Mouse (Mus musculus): Measurements from ENCODE around the gene Plscr4. TPM values are rescaled to one million over a fixed set of nuclear protein-coding genes. Genes with fewer than 3 reads are reported as not detected.

Plscr4 gene
- total RNA-seq, 2 experiments from 2014 or later, result 3.0 to 3.1 TPM

DNA sequence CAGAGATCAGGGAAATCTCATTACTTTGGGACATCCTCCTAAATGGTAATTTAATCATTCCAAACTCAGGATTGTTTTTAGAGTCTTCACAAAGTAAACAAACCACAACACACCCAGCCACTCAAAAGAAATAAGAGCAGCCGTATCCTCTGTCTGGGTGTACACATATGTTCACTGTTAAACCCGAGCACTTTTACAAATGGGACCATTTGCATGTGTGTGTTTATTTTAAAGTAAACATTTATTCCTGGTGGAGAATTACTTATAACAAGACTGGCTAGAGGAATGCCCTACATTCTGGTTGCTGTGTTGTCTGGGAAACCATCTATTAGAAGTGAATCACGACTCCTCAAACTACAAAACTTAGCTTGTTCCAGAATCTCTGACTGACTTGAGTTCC is 47.1 kb downstream of the Plscr4 start:
- no peak for DNase-seq
- intact Hi-C loops (cut with DNase I), result no loop called here

DNA sequence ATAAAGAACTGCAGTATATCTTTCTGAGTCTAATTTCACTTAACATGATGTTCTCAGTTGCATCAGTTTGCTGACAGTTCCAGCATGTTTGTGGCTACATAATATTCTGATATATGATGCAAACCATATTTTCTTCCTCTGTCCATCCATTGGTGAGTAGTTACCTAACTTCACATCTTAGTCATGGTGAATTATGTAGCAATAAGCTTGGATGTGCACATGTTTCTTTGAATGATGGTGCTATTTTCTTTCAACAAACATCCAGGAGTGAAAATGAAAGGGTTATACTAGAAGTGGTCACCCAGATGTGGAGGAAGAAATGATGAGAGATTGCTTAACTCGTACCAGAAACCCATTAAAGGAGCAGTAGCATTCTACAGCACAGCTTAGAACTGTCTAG is 47.7 kb downstream of the Plscr4 start:
- no peak for DNase-seq
- intact Hi-C loops (cut with DNase I), result no loop called here

DNA sequence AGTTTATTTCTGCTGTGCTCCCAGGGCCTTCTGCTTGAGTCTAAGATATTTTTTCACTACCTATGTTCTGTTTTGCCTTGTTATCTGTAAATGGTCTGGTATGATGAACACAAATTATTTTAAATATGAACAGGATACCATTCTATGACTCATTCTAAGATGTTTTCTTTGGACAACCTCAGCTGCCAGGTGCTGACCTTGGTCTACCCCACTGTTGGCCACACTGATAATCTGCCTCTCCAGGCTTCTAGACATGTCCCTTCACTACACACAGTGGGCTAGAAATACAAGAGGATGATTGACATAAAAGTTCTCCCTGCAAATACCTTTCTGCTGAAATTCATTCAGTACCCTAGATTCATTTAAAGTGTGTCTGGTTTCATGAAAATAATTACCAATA is 54.5 kb downstream of the Plscr4 start:
- intact Hi-C loops (cut with DNase I), result no loop called here

DNA sequence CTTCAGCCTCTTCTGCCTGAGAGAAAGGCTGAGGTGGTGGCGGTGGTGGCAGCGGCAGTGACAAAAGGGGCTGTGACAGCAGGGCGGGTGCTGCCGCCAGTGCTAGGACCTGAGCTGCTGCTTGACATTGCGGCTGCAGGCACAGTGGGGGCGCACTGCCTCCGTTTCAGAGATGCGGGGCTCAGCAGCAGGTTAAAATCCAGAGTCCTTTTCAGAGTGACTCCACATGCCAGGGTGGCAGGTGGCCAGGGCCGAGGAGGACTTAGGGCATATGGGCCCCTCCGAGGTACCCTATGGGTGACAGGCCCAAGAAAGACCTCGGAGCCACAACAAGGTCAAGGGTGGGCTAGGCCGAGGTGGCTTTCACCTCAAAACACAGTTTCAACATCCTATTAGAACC is 59.9 kb downstream of the Plscr4 start:
- intact Hi-C loops (cut with DNase I), result no loop called here
- no peak for DNase-seq

More for the DNA sequence above, 54.5 kb downstream of the Plscr4 start:
- no peak for DNase-seq

DNA sequence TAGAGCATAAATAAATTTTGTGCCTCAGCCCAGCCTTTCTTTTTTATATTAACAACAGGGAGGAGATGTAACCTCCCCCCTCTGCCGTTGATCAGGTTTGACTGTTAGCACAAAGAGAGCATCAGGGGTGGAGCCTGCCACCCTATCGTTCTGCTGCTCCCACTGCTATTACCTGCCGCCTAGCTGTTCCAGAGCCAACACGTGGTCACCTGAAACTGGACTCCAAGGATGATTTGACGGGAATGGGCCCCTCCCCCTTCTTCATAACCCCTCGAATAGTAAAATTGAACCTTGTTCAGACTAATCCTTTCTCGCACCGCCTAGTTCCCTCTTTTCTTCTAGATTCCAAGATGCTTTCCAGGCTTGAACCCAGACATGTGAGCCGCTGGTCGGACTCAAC is 63.6 kb downstream of the Plscr4 start:
- no peak for DNase-seq
- intact Hi-C loops (cut with DNase I), result no loop called here

DNA sequence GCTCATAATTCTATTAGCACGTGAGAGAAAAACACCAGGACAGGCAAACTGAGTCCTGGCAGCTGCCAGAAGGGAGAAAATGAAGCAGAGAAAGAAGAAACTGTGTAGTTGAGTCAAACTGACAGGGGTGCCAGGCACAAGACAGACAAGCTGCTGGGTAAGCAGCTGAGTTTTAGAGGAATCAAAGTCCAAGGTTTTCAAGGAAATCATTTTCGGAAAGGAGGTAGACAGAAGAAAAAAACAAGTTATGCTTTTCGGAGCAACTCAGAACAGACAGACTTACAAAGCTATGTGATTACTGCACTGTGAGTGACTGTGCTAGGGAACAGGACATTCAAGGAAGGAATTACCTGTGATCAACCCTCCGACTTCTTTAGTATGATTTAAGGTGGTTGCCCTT is 67.3 kb downstream of the Plscr4 start:
- intact Hi-C loops (cut with DNase I), result no loop called here

DNA sequence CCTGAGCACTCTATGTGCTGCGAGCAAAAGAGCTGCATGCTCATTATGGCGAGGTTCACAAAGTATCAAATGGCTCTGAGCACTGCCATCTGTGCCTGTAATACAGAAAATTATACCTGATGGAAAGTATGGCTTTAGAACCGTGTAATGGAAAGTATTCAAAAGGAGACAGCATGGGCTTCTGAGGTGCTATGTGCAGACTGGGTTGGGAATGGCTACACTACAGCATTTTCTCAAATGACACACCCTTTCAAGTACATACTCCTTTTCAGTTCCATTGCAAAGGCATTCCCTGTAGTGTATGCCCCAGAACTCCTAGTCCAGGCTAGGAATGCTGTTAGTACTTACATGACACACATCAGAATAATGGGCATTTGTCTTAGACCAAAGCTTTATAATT is 72.9 kb downstream of the Plscr4 start:
- intact Hi-C loops (cut with DNase I), result no loop called here
- DNase-seq, result no peak

More for the DNA sequence above, 67.3 kb downstream of the Plscr4 start:
- no peak for DNase-seq

DNA sequence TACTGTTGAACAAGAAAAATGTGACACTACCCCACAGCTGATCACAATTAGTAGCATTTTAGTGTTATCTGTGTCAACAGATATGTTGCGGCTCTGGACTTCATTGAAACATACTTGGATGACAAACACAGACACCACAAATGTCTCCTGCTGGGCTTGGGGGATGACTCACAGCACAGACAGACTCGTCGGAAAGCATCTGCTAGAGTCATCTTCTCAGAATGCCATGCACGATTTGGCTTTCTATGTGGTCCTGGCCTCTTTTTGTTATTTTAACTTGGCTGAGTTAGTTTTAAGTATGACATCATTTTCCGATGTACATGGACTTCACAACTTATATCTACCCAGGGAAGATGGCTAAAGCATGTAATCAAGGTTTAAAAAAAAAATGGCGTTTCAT is 80.6 kb downstream of the Plscr4 start:
- intact Hi-C loops (cut with DNase I), result no loop called here

DNA sequence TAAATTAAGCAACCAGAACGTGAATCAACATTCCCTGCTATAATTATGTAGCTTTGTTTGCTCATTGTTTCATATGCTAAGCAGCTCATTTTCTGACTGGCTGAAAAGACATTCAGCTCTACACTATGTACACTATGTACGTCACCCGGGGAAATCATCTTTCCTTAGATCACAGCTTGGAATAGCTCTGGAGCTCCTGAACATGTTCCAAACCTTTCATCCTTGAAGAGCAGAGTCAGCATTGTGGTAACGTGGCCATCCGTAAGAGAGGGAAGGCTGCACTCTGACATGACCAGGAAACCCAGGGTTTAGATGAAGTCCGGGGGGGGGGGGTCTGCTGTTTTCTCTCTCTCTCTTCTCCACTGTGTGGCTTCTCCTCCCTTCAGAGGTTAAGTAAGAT is 81.0 kb downstream of the Plscr4 start:
- DNase-seq, result no peak
- intact Hi-C loops (cut with DNase I), result no loop called here

More for the DNA sequence above, 80.6 kb downstream of the Plscr4 start:
- DNase-seq, result no peak

Other genes starting within 250 kb of the Plscr4 start
- gene Plscr1, start 207.6 kb upstream of the Plscr4 start, total RNA-seq (2021), result under 1 TPM; 0.67 to 0.69 TPM
- 1 to 10 TPM; 1.3 to 1.4 TPM for gene Plscr2, start 181.8 kb upstream of the Plscr4 start, total RNA-seq (2021)
- gene 1700057G04Rik, start 148.0 kb upstream of the Plscr4 start, total RNA-seq (2021), result not detected
- gene Plod2, start 84.8 kb downstream of the Plscr4 start, total RNA-seq (2021), result 1 to 10 TPM; 2.6 to 3.6 TPM